In the genomic region with DNA sequence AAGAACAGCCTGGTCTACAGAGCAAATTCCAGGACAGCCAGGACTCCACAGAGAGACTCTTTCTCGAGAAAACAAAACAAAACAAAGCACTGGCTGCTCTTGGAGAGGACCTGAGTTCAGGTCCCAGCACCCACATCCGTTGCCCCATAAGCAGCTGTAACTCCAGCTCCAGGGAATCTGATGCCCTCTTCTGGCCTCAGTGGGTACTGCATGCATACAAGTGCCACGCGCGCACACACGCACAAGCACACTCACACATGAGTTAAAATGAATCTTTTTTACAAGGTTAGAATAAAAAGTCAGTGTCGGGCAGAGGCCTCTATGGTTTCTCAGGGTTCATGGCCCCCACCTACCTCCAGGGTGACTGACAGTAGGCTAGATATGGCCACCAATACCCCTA, we compare ENCODE assay signal across 17 mouse cellular contexts. TPM values are rescaled to one million over a fixed set of nuclear protein-coding genes. Genes with fewer than 3 reads are reported as not detected.
DNase-seq lines count a peak whose midpoint lies in the region; TF ChIP-seq lines count a peak whose summit lies in the region.
"Had no signal": no experiment of that assay in that cellular context is flagged by ENCODE, and none has a peak within 500 bp of the region (broad histone marks: within the 10 kb centered on the region; RNA-seq: fewer than 3 reads in every experiment).

No protein-coding gene starts in this region.

- 93% methylated on average over 7 of the region's 7 CpGs for WGBS in limb, embryonic 10.5 days

- peaks cover 16% of the 10 kb centered on the region for H3K27me3 ChIP-seq in E14TG2a.4 (ENCODE audit: insufficient read depth, low read length)
- H3K27me3 ChIP-seq in limb, embryonic 10.5 days (ENCODE audit: low read depth, poor library complexity, severe bottlenecking), result peaks cover 9% of the 10 kb centered on the region
- H3K27me3 ChIP-seq: limb, embryonic 15.5 days had no signal

- no peak overlapping the region for H3K4me3 ChIP-seq in layer of hippocampus, adult 2 months
- no peak overlapping the region for H3K4me3 ChIP-seq in E14TG2a.4 (replicated peaks; ENCODE audit: low read length)
- no peak overlapping the region for H3K4me3 ChIP-seq in embryonic fibroblast, embryonic 13.5 days (ENCODE audit: insufficient read depth, low read length)
- H3K4me3 ChIP-seq in limb, embryonic 10.5 days, result no peak overlapping the region
- H3K4me3 ChIP-seq: erythroblast, embryonic 14.5 days; limb, embryonic 15.5 days had no signal

- TF ChIP-seq CTCF in layer of hippocampus, adult 2 months (conservative IDR thresholded peaks at IDR 0.05), result peak; percentile 54
- TF ChIP-seq CTCF in E14TG2a.4 (conservative IDR thresholded peaks at IDR 0.05; ENCODE audit: low read length), result peak; percentile 75
- peak; percentile 21; the same call in 1 of the 2 replicates for TF ChIP-seq CTCF in embryonic fibroblast, embryonic 13.5 days (IDR thresholded peaks at IDR 0.05; ENCODE audit: borderline replicate concordance, insufficient read depth, low read length)

- no peak overlapping the region for H3K27ac ChIP-seq in layer of hippocampus, adult 2 months
- H3K27ac ChIP-seq in embryonic fibroblast, embryonic 13.5 days (ENCODE audit: insufficient read depth, low read length), result no peak overlapping the region
- H3K27ac ChIP-seq in limb, embryonic 10.5 days, result no peak overlapping the region
- H3K27ac ChIP-seq: limb, embryonic 15.5 days had no signal

- peaks cover 47% of the 10 kb centered on the region for H3K4me1 ChIP-seq in E14TG2a.4 (replicated peaks; ENCODE audit: low read depth, low read length)
- H3K4me1 ChIP-seq in embryonic fibroblast, embryonic 13.5 days (ENCODE audit: control insufficient read depth, insufficient read depth, low read length), result no peaks in the 10 kb centered on the region
- peaks cover 17% of the 10 kb centered on the region for H3K4me1 ChIP-seq in limb, embryonic 10.5 days
- H3K4me1 ChIP-seq: limb, embryonic 15.5 days had no signal

- peaks cover 32% of the 10 kb centered on the region for H3K36me3 ChIP-seq in E14TG2a.4 (ENCODE audit: insufficient read depth, low read length)
- no peaks in the 10 kb centered on the region for H3K36me3 ChIP-seq in limb, embryonic 10.5 days
- H3K36me3 ChIP-seq: limb, embryonic 15.5 days had no signal

- no peaks in the 10 kb centered on the region for H3K9me3 ChIP-seq in E14TG2a.4 (ENCODE audit: low read length)
- H3K9me3 ChIP-seq in limb, embryonic 10.5 days (replicated peaks), result no peaks in the 10 kb centered on the region

- TF ChIP-seq POLR2A in embryonic fibroblast, embryonic 13.5 days (IDR thresholded peaks at IDR 0.05; ENCODE audit: low read depth, low read length), result no peak

- no peak for DNase-seq in layer of hippocampus, adult 2 months (ENCODE audit: low spot score in 2 of 2)
- DNase-seq in layer of hippocampus, adult 9-11 months, result no peak
- peak; percentile 29 for DNase-seq in 416B (ENCODE audit: low read depth)
- no peak for DNase-seq in limb, embryonic 10.5 days (ENCODE audit: low spot score)
- no peak for DNase-seq in frontal cortex, postnatal 36 days (ENCODE audit: low spot score in 2 of 2)
- no peak for DNase-seq in kidney, postnatal 14 days
- DNase-seq: adrenal gland, adult 2 months; kidney, adult 8-10 months; retina, postnatal 1 day had no signal

RNA-seq across cellular contexts. Expression of gene Atp8b3, which starts 15.6 kb away (rescaled TPM):
- under 1 TPM; 0.12 to 0.31 TPM for total RNA-seq in layer of hippocampus, adult 2 months (2021)
- polyA plus RNA-seq in embryonic fibroblast, embryonic 13.5 days (2011; ENCODE audit: insufficient read length, low read depth, missing spikeins), result not detected in 2 replicates
- polyA plus RNA-seq in limb, embryonic 10.5 days (2016; fragmentation: Nextera tagmentation; extraction: Ambion mirVana), result 0.26 and 0.53 TPM in 2 replicates
- total RNA-seq: heart, adult 8-10 months; hematopoietic stem cell, adult 5-6 weeks; megakaryocyte-erythroid progenitor cell, adult 5-6 weeks had no signal

RNA-seq across cellular contexts. Expression of gene Onecut3, which starts 28.7 kb away (rescaled TPM):
- not detected for total RNA-seq in layer of hippocampus, adult 2 months (2021)
- polyA plus RNA-seq in embryonic fibroblast, embryonic 13.5 days (2011; ENCODE audit: insufficient read length, low read depth, missing spikeins), result not detected in 2 replicates
- polyA plus RNA-seq in limb, embryonic 10.5 days (2016; fragmentation: Nextera tagmentation; extraction: Ambion mirVana), result not detected in 2 replicates
- total RNA-seq: adrenal gland, adult 2 months; hematopoietic stem cell, adult 5-6 weeks; megakaryocyte-erythroid progenitor cell, adult 5-6 weeks had no signal
- polyA plus RNA-seq: adrenal gland, adult 2 months; cortical plate, adult 2 months; erythroblast, embryonic 14.5 days; limb, embryonic 15.5 days had no signal

RNA-seq across cellular contexts. Expression of gene Rexo1, which starts 38.1 kb away (rescaled TPM):
- 10 to 100 TPM; 51.6 to 52.8 TPM for total RNA-seq in layer of hippocampus, adult 2 months (2021)
- polyA plus RNA-seq in embryonic fibroblast, embryonic 13.5 days (2011; ENCODE audit: insufficient read length, low read depth, missing spikeins), result 19.4 and 21.9 TPM in 2 replicates
- 40.8 and 42.6 TPM in 2 replicates for polyA plus RNA-seq in limb, embryonic 10.5 days (2016; fragmentation: Nextera tagmentation; extraction: Ambion mirVana)

RNA-seq across cellular contexts. Expression of gene Klf16, which starts 53.8 kb away (rescaled TPM):
- total RNA-seq in layer of hippocampus, adult 2 months (2021), result 10 to 100 TPM; 50.8 to 56.8 TPM
- 15.5 and 15.9 TPM in 2 replicates for polyA plus RNA-seq in embryonic fibroblast, embryonic 13.5 days (2011; ENCODE audit: insufficient read length, low read depth, missing spikeins)
- 8.7 and 11.3 TPM in 2 replicates for polyA plus RNA-seq in limb, embryonic 10.5 days (2016; fragmentation: Nextera tagmentation; extraction: Ambion mirVana)

Comparison
In these comparisons a context has a peak if more than half of its experiments do, and no peak if none do; other contexts are left out.
1. CTCF ChIP-seq: peak in every context shown above with its lines; median percentile 75 in E14TG2a.4; 54 in layer of hippocampus, adult 2 months; 21 in embryonic fibroblast, embryonic 13.5 days.